Mouse (Mus musculus) small intestine, adult 2 months (tissue): ENCODE data around the gene Nudt6. TPM values are rescaled to one million over a fixed set of nuclear protein-coding genes. Genes with fewer than 3 reads are reported as not detected.
A peak's percentile ranks its signal among the peaks of the same experiment; 100 is the strongest.

Experiments used
- H3K27ac ChIP-seq: fragments of 200-500 bp; 2 replicates; pipeline ENCODE4 v1.5.1; 2012; ENCODE audit warnings: low read depth, low read length, control low read depth, inconsistent platforms; ENCODE audit not compliant: insufficient read depth
- H3K27me3 ChIP-seq: fragments of 200-500 bp; 2 replicates; pipeline ENCODE4 v1.6.1; 2012; ENCODE audit warnings: mild to moderate bottlenecking, moderate library complexity, low read length, inconsistent platforms; ENCODE audit not compliant: control insufficient read depth, insufficient read depth
- H3K36me3 ChIP-seq: fragments of 200-500 bp; 2 replicates; pipeline ENCODE4 v1.6.1; 2012; ENCODE audit warnings: mild to moderate bottlenecking, low read length, control low read depth, inconsistent platforms; ENCODE audit not compliant: control insufficient read depth, insufficient read depth
- H3K4me1 ChIP-seq: fragments of 200-500 bp; 2 replicates; pipeline ENCODE4 v1.6.1; 2012; ENCODE audit warnings: low read length, inconsistent platforms, mixed read lengths; ENCODE audit not compliant: control insufficient read depth, insufficient read depth, insufficient read length
- H3K4me3 ChIP-seq: fragments of 200-500 bp; 2 replicates; pipeline ENCODE4 v1.5.1; 2012; ENCODE audit warnings: low read depth, mild to moderate bottlenecking, control low read depth, inconsistent platforms, low read length, moderate library complexity
- CTCF ChIP-seq: fragments of 200-500 bp; IDR thresholded peaks from 2 replicates; pipeline ENCODE4 v1.5.1; 2012; ENCODE audit warnings: low read depth, mild to moderate bottlenecking, control low read depth, inconsistent platforms, low read length, moderate library complexity, mixed read lengths; ENCODE audit not compliant: insufficient replicate concordance, insufficient read length; ENCODE audit errors: extremely low read depth
- POLR2A ChIP-seq: fragments of 200-500 bp; IDR thresholded peaks from 2 replicates; pipeline ENCODE4 v1.6.1; 2012; ENCODE audit warnings: low read depth, mild to moderate bottlenecking, control low read depth, inconsistent platforms, low read length, moderate library complexity
- WGBS: fragments of 180-500 bp; shearing (Covaris S2); methylation state at CpG from one replicate; pipeline ENCODE4 v1.1.7; 2018; 5-methylcytosine and 5-hydroxymethylcytosine counted together
- polyA plus RNA-seq: library from polyadenylated mRNA; depleted of rRNA; stranded (reverse); fragments of >200 nt; gene quantifications from 2 replicates; pipeline ENCODE4 v1.2.3, GENCODE M21; 2012

Gene Nudt6
- polyA plus RNA-seq, 1 experiment, result 10.6 TPM

GRCm38 (mm10) chr3:37387310-37387709, 32.7 kb downstream of the Nudt6 start:
- Histone ChIP-seq H3K4me1 (no peaks in the 10 kb centered on the region), H3K27ac (no peak overlapping the region), H3K36me3 (no peaks in the 10 kb centered on the region), H3K27me3 (no peaks in the 10 kb centered on the region), H3K4me3 (no peak overlapping the region)
- WGBS, result 73% methylated on average over 6 of the region's 6 CpGs
- TF ChIP-seq POLR2A (no peak), CTCF (no peak)

- WGBS, result 78% methylated on average over 6 of the region's 6 CpGs
- no peaks in the 10 kb centered on the region for H3K36me3 ChIP-seq
- H3K4me3 ChIP-seq, result no peak overlapping the region
- no peak overlapping the region for H3K27ac ChIP-seq
- TF ChIP-seq CTCF, result no peak
- no peak for TF ChIP-seq POLR2A
- H3K4me1 ChIP-seq, result no peaks in the 10 kb centered on the region
- no peaks in the 10 kb centered on the region for H3K27me3 ChIP-seq
Measured at GRCm38 (mm10) chr3:37383096-37383765, 36.8 kb downstream of the Nudt6 start.

GRCm38 (mm10) chr3:37381457-37381856, 38.6 kb downstream of the Nudt6 start:
- 68% methylated on average over 6 of the region's 6 CpGs for WGBS
- Histone ChIP-seq H3K27me3 (no peaks in the 10 kb centered on the region), H3K36me3 (no peaks in the 10 kb centered on the region), H3K4me3 (no peak overlapping the region), H3K4me1 (no peaks in the 10 kb centered on the region), H3K27ac (no peak overlapping the region)
- TF ChIP-seq POLR2A, result no peak
- TF ChIP-seq CTCF, result no peak

GRCm38 (mm10) chr3:37379930-37380881, 39.8 kb downstream of the Nudt6 start:
- Histone ChIP-seq H3K4me3 (no peak overlapping the region), H3K36me3 (no peaks in the 10 kb centered on the region), H3K27me3 (no peaks in the 10 kb centered on the region), H3K4me1 (no peaks in the 10 kb centered on the region), H3K27ac (peak overlapping the region; percentile 6; the same call in 1 of the 2 replicates)
- no peak for TF ChIP-seq POLR2A
- no peak for TF ChIP-seq CTCF
- 61% methylated on average over 18 of the region's 18 CpGs for WGBS

- Histone ChIP-seq H3K4me1 (no peaks in the 10 kb centered on the region), H3K36me3 (no peaks in the 10 kb centered on the region), H3K4me3 (no peak overlapping the region), H3K27me3 (no peaks in the 10 kb centered on the region), H3K27ac (no peak overlapping the region)
- TF ChIP-seq CTCF, result no peak
- TF ChIP-seq POLR2A, result no peak
- WGBS, result 86% methylated on average over 14 of the region's 14 CpGs
Measured at GRCm38 (mm10) chr3:37379201-37379600, 40.8 kb downstream of the Nudt6 start.

- no peaks in the 10 kb centered on the region for H3K36me3 ChIP-seq
- H3K27me3 ChIP-seq, result no peaks in the 10 kb centered on the region
- no peak overlapping the region for H3K27ac ChIP-seq
- H3K4me3 ChIP-seq, result no peak overlapping the region
- WGBS, result 73% methylated on average over 6 of the region's 6 CpGs
- H3K4me1 ChIP-seq, result no peaks in the 10 kb centered on the region
- TF ChIP-seq POLR2A (no peak), CTCF (no peak)
Measured at GRCm38 (mm10) chr3:37378412-37378811, 41.6 kb downstream of the Nudt6 start.

- Histone ChIP-seq H3K4me1 (no peaks in the 10 kb centered on the region), H3K27me3 (no peaks in the 10 kb centered on the region), H3K4me3 (no peak overlapping the region), H3K27ac (no peak overlapping the region), H3K36me3 (no peaks in the 10 kb centered on the region)
- TF ChIP-seq CTCF, result no peak
- no peak for TF ChIP-seq POLR2A
- 71% methylated on average over 6 of the region's 6 CpGs for WGBS
Measured at GRCm38 (mm10) chr3:37377926-37378325, 42.1 kb downstream of the Nudt6 start.
